ENCODE assay signal across 28 mouse cellular contexts in the genomic region with DNA sequence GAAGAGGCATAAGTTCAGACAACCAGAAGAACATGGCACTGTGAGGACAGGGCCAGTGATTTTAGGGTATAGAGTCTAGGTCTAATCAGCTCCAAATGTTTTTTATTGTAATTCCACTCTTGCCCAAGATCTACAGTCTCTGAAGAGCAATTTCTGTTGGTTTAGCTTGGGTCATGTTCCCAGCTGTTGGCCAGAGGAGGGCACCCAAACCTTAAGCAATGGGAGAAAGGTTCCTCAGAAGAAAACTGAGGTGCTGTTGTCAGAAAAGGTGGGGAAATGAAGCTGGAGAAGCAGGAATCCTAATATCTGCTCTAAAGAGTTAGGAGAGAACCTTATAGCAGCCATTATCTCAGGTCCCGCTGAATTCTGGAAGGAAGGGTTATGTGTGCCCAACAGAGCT.
DNase-seq lines count a peak whose midpoint lies in the region; ATAC-seq and TF ChIP-seq lines count a peak whose summit lies in the region.
"Had no signal": no experiment of that assay in that cellular context is flagged by ENCODE, and none has a peak within 500 bp of the region (broad histone marks: within the 10 kb centered on the region; RNA-seq: fewer than 3 reads in every experiment).

No protein-coding gene starts in this region.

- H3K4me2 ChIP-seq in midbrain, postnatal 0 days (ENCODE audit: low read depth, low read length, poor library complexity, severe bottlenecking), result no peak overlapping the region
- H3K4me2 ChIP-seq in midbrain, embryonic 15.5 days, result no peak overlapping the region
- H3K4me2 ChIP-seq in liver, postnatal 0 days (ENCODE audit: low read depth, low read length), result no peak overlapping the region
- H3K4me2 ChIP-seq: embryonic facial prominence, embryonic 15.5 days; forebrain, embryonic 15.5 days; heart, embryonic 15.5 days; liver, embryonic 15.5 days; neural tube, embryonic 13.5 days had no signal

- intact Hi-C loops in heart, adult 2 months (cut with DNase I), result no loop called here
- intact Hi-C loops in heart, postnatal 14 days (cut with DNase I), result no loop called here

- TF ChIP-seq POLR2A in heart, adult 2 months (IDR thresholded peaks at IDR 0.05; ENCODE audit: insufficient read depth, low read depth, low read length), result no peak

- no peaks in the 10 kb centered on the region for H3K27me3 ChIP-seq in heart, adult 2 months (ENCODE audit: control insufficient read depth, insufficient read depth, low read length)
- no peaks in the 10 kb centered on the region for H3K27me3 ChIP-seq in midbrain, postnatal 0 days (ENCODE audit: insufficient read depth, low read length)
- H3K27me3 ChIP-seq in midbrain, embryonic 15.5 days (replicated peaks), result no peaks in the 10 kb centered on the region
- no peaks in the 10 kb centered on the region for H3K27me3 ChIP-seq in liver, postnatal 0 days (ENCODE audit: insufficient read depth, low read length)
- H3K27me3 ChIP-seq: embryonic facial prominence, embryonic 15.5 days; forebrain, embryonic 15.5 days; heart, embryonic 15.5 days; liver, embryonic 15.5 days; neural tube, embryonic 13.5 days had no signal

- DNase-seq in heart, adult 2 months, result no peak
- no peak for DNase-seq in heart, postnatal 14 days
- no peak for DNase-seq in layer of hippocampus, adult 2 months (ENCODE audit: low spot score in 2 of 2)
- no peak for DNase-seq in layer of hippocampus, adult 8-10 months (ENCODE audit: low spot score in 2 of 2)
- no peak for DNase-seq in midbrain, postnatal 0 days (ENCODE audit: low spot score)
- no peak for DNase-seq in adrenal gland, adult 2 months
- no peak for DNase-seq in liver, postnatal 0 days
- DNase-seq: adrenal gland, postnatal 10 days; cerebellum, adult 2 months; cerebellum, postnatal 36 days; gastrocnemius, postnatal 14 days; kidney, adult 11 months; kidney, postnatal 14 days; liver; lung, postnatal 4 days; midbrain, embryonic 14.5 days; retina, postnatal 1 day; right cerebral cortex, postnatal 25 days; thymus, postnatal 25 days had no signal

- peak; percentile 52 for TF ChIP-seq CTCF in heart, adult 2 months (IDR thresholded peaks at IDR 0.05)
- TF ChIP-seq CTCF in layer of hippocampus, adult 2 months (conservative IDR thresholded peaks at IDR 0.05), result peak; percentile 41
- peak; percentile 58 for TF ChIP-seq CTCF in midbrain, postnatal 0 days (IDR thresholded peaks at IDR 0.05)
- no peak for TF ChIP-seq CTCF in liver, postnatal 0 days (IDR thresholded peaks at IDR 0.05; ENCODE audit: low read depth)

- H3K4me1 ChIP-seq in heart, adult 2 months (ENCODE audit: control insufficient read depth, insufficient read depth, low read length), result no peaks in the 10 kb centered on the region
- H3K4me1 ChIP-seq in midbrain, postnatal 0 days (ENCODE audit: insufficient read depth, low read length), result no peaks in the 10 kb centered on the region
- no peaks in the 10 kb centered on the region for H3K4me1 ChIP-seq in midbrain, embryonic 15.5 days
- H3K4me1 ChIP-seq in liver, postnatal 0 days (ENCODE audit: insufficient read depth), result no peaks in the 10 kb centered on the region
- H3K4me1 ChIP-seq: forebrain, embryonic 15.5 days; heart, embryonic 15.5 days; liver, embryonic 15.5 days; neural tube, embryonic 13.5 days had no signal

- TF ChIP-seq EP300 in heart, adult 2 months (IDR thresholded peaks at IDR 0.05; ENCODE audit: insufficient read depth, low read depth, low read length), result no peak
- no peak for TF ChIP-seq EP300 in liver, postnatal 0 days (IDR thresholded peaks at IDR 0.05; ENCODE audit: low read depth)

- no peak overlapping the region for H3K9ac ChIP-seq in heart, adult 2 months (ENCODE audit: low read depth, low read length)
- no peak overlapping the region for H3K9ac ChIP-seq in midbrain, postnatal 0 days (replicated peaks; ENCODE audit: low read length, poor library complexity, severe bottlenecking)
- H3K9ac ChIP-seq in midbrain, embryonic 15.5 days, result no peak overlapping the region
- H3K9ac ChIP-seq in liver, postnatal 0 days (replicated peaks), result no peak overlapping the region
- H3K9ac ChIP-seq: embryonic facial prominence, embryonic 15.5 days; forebrain, embryonic 15.5 days; heart, embryonic 15.5 days; liver, embryonic 15.5 days; neural tube, embryonic 13.5 days had no signal

- WGBS in heart, adult 2 months, result 42% methylated on average over 1 of the region's 1 CpGs
- WGBS in midbrain, postnatal 0 days, result 92% methylated on average over 1 of the region's 1 CpGs
- WGBS in midbrain, embryonic 15.5 days, result 88% methylated on average over 1 of the region's 1 CpGs
- WGBS in liver, postnatal 0 days (ENCODE audit: insufficient replicate concordance), result 67% methylated on average over 1 of the region's 1 CpGs

- no peaks in the 10 kb centered on the region for H3K79me2 ChIP-seq in heart, adult 2 months (replicated peaks; ENCODE audit: control insufficient read depth, insufficient read depth, low read length)

- H3K4me3 ChIP-seq in heart, adult 2 months, result no peak overlapping the region
- H3K4me3 ChIP-seq in layer of hippocampus, adult 2 months, result no peak overlapping the region
- H3K4me3 ChIP-seq in midbrain, postnatal 0 days (ENCODE audit: low read depth, low read length), result no peak overlapping the region
- no peak overlapping the region for H3K4me3 ChIP-seq in midbrain, embryonic 15.5 days
- H3K4me3 ChIP-seq in liver, postnatal 0 days (ENCODE audit: low read depth, low read length), result no peak overlapping the region
- H3K4me3 ChIP-seq: embryonic facial prominence, embryonic 15.5 days; forebrain, embryonic 15.5 days; heart, embryonic 15.5 days; liver, embryonic 15.5 days; myocyte; neural tube, embryonic 13.5 days had no signal

- no peak overlapping the region for H3K27ac ChIP-seq in heart, adult 2 months
- H3K27ac ChIP-seq in layer of hippocampus, adult 2 months, result no peak overlapping the region
- H3K27ac ChIP-seq in midbrain, postnatal 0 days (ENCODE audit: low read depth, low read length), result no peak overlapping the region
- no peak overlapping the region for H3K27ac ChIP-seq in midbrain, embryonic 15.5 days
- no peak overlapping the region for H3K27ac ChIP-seq in liver, postnatal 0 days (ENCODE audit: low read depth)
- H3K27ac ChIP-seq: embryonic facial prominence, embryonic 15.5 days; forebrain, embryonic 15.5 days; heart, embryonic 15.5 days; liver, embryonic 15.5 days; neural tube, embryonic 13.5 days had no signal

- no peak for ATAC-seq in midbrain, postnatal 0 days (ENCODE audit: low FRiP score)
- ATAC-seq in midbrain, embryonic 15.5 days (replicated peaks), result no peak
- ATAC-seq in liver, postnatal 0 days, result no peak
- ATAC-seq: CD4-positive, CD25-positive, alpha-beta regulatory T cell, adult 4 months; forebrain, embryonic 15.5 days; hindbrain, embryonic 16.5 days had no signal

- H3K9me3 ChIP-seq in midbrain, postnatal 0 days (ENCODE audit: low read length), result no peaks in the 10 kb centered on the region
- H3K9me3 ChIP-seq in midbrain, embryonic 15.5 days, result no peaks in the 10 kb centered on the region
- no peaks in the 10 kb centered on the region for H3K9me3 ChIP-seq in liver, postnatal 0 days (ENCODE audit: low read length)
- H3K9me3 ChIP-seq: embryonic facial prominence, embryonic 15.5 days; heart, embryonic 15.5 days; liver, embryonic 15.5 days had no signal

- no peaks in the 10 kb centered on the region for H3K36me3 ChIP-seq in heart, adult 2 months (ENCODE audit: control insufficient read depth, insufficient read depth, low read length)
- H3K36me3 ChIP-seq in midbrain, postnatal 0 days (ENCODE audit: insufficient read depth, low read length), result no peaks in the 10 kb centered on the region
- H3K36me3 ChIP-seq in midbrain, embryonic 15.5 days (replicated peaks), result no peaks in the 10 kb centered on the region
- H3K36me3 ChIP-seq in liver, postnatal 0 days (replicated peaks; ENCODE audit: insufficient read depth, low read length), result no peaks in the 10 kb centered on the region
- H3K36me3 ChIP-seq: embryonic facial prominence, embryonic 15.5 days; forebrain, embryonic 15.5 days; heart, embryonic 15.5 days; liver, embryonic 15.5 days; neural tube, embryonic 13.5 days had no signal
